Mouse (Mus musculus) left cerebral cortex, adult 8-10 months (tissue): ENCODE results near the gene Atf2. TPM values are rescaled to one million over a fixed set of nuclear protein-coding genes. Genes with fewer than 3 reads are reported as not detected.
"Not testable (repeated sequence)": the region's sequence is repeated elsewhere in the genome, so short reads cannot be mapped to it uniquely, and the experiment has no call there.

Experiments
- DNase-seq, 2 experiments: peaks; one replicate each; pipeline ENCODE4 v3.0.0; 2022; ENCODE audit warnings: low spot score in 2 of 2
- total RNA-seq, 4 experiments: library from RNA; stranded (reverse); gene quantifications; 2 replicates each; pipeline ENCODE4 v1.2.4; 2022

The Atf2 gene
- total RNA-seq, 4 experiments from 2014 or later = 148 to 185 (median 165) TPM

DNA sequence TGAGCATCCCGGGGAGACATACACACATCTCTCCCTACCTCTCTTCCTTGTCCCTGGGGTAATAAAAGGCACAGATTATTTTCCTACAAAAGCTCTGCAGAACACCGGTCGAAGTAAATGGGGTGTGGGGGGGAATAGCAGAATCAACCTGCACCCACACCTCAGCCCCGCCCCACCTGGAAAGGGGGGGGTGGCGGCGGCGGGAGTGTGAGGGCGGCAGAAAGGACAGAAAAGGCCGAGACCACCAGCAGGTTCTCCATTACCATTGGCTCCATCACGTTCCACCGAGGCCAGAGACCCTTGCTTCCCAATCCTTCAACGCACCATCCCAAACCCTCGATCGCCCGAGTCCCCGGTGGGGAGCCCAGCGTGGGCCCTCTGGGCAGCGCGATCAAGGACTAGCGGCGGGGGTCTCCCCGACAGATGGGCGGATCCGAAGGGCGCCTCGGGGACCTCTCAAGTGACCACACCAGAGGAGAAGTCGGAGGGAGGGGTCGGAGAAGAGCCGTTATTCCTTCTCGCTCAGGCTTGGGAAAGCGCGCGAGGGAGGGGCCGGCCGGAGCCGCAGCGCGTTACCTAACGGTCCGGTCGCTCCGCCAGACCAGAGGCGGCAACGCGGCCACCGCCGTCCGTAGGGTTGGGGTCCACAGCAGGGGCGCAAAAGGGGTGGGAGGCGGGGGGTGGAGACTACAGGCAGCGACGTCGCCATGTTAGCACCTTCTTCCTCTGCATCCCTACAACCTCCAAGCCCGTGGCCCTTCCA lies 557 bp downstream of the Atf2 start:
- peak; percentile 26 to 38 for DNase-seq

DNA sequence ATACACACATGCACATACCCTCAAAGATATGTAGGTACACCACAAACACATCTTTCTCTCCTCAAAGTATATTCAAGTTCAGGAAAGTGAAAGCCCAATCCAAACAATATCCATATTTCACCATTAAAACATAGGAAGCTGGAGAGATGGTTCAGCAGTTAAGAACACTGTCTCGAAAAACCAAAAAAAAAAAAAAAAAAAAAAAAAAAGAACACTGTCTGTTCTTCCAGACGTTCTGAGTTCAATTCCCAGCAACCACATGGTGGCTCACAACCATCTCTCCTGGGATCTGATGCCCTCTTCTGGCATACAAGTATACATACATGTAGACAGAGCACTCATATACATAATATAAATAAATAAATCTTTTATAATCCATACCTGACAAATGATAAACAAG lies 6.4 kb downstream of the Atf2 start:
- no peak for DNase-seq

DNA sequence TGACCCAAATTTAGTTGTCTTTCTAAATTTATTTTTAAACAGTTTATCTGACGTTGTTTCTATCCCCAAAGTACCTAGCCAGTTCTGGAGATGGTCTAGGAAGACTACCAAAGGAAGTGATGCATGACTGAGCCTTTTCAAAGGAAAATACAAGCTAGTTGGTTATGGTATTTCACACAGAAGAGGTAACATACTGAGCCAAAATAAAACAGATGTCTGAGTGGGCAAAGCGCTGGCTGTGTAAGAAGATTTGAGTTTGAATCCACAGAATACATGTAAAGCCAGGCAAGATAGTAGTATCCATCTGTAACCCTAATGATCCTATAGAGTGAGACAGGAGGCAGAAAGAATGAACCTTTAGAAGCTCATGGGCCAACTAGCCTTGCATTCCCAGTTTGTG lies 14.5 kb downstream of the Atf2 start:
- DNase-seq = no peak

DNA sequence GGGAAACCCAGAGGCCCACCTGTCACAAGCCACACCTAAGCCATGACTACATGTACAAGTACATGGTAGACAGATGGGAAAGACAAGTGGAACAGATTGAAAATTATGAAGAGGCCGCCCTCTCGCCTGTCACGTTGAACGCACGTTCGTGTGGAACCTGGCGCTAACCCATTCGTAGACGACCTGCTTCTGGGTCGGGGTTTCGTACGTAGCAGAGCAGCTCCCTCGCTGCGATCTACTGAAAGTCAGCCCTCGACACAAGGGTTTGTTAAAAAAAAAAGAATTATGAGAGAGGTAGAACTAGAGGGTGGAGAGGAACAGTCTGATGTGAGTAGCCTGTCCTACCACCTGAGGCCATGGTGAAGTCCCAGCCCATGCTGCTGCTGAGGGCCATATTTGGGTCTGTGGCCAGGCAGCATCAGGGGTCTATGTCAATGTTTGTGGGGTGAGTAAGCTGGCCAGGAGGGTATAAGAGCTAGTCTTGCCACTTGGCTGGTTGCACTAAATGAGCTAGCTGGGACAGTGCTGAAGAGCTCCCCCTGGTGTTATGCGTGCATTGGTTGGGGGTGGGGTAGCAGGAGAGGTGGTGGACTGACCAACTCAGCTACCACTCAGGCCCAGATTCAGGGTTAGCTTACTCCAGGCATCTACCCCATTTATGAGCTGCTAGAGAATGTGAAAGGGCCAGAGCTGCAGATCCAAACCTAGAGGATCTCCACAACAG lies 24.5 kb downstream of the Atf2 start:
- peak in 1 of 2 experiments; percentile 82 for DNase-seq

DNA sequence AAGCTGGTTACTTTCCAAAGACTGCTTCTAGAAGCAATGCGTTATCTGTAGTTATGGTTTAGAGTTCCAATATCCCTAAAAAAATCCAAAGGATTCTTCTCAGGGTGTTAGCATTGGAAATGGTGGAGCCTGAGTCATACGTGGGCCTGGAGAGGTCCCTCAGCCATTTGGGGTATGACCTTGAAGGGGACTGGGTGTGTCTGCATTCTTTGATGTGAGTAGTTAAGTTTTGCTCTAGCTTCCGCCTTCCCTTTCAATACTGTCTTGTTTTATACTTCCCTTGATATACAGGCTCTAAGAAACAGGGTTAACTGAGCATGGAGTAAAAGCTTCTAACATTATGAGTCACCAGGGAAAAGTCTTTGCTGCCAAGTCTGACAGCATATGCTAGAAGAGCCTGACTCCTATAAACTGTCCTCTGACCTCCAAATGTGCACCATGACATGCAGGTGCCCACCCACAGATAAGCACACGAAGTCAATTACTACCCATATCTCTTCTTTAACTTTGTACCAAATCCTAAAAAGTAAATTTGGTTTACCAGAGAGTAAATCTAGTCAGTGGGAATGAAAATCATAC lies 32.3 kb downstream of the Atf2 start:
- no peak for DNase-seq

DNA sequence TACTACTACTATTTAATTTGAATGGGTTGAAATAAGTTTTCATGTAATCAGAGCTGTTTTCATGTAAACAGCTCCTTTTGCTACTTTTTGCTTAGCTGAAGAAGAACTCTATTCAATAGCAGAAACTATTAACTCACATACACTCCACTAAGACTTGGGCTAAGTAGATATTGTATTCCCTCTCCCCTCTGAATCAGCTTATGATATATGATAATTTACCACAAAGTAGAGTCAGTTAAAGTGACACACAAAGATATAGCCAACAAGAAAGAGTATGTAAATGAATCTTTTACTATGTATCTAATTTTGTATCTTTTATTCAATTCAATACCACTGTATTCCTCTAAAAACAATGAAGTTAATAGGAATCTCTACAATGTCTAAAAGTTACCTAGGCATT lies 35.1 kb downstream of the Atf2 start:
- no peak for DNase-seq

DNA sequence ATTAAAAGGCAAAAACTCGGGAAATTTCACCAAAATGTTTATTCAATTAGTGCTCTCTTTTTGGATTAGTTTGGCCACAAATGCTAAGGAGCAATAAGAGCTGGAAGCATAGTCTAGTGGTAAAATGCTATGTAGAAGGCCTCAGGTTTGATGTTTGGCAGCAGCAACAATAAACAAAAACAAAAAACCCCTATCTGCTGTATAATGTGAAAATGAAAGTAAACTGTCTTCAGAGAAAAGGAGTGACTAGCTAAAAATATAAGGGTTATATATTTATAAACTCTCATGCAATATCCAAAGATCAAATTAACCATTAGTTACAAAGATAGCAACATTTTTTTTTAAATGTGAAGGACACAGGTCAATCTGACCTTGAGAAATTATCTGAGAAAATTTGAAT lies 36.2 kb downstream of the Atf2 start:
- no peak for DNase-seq

DNA sequence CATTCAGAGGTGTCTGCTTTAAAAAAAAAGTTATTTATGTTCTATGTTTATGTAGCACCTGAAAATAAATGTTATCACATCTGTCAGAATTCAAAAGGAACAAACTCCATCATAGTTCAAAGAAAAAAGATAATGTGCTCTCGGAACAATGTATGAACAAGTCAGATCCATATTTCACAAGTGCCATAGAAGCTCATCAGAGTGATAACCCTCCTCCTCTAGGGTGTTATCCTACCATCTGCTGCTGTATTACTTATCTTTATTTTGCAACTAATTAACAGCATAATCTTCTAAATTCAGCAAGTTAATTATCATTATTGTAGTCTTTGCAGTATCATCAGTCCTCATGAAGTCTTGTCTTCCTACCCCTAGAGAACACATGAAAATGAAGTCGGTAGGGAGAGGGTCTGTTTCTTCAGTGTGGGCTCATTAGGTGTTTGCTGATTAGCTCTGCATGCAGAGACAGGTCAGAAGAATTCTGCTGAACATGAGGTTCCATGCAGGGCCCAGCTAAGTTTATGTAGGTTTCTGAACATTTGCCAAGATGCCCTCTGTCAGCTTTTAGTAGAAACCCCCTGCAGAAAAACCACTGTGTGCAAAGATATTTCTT lies 57.9 kb downstream of the Atf2 start:
- DNase-seq = no peak

DNA sequence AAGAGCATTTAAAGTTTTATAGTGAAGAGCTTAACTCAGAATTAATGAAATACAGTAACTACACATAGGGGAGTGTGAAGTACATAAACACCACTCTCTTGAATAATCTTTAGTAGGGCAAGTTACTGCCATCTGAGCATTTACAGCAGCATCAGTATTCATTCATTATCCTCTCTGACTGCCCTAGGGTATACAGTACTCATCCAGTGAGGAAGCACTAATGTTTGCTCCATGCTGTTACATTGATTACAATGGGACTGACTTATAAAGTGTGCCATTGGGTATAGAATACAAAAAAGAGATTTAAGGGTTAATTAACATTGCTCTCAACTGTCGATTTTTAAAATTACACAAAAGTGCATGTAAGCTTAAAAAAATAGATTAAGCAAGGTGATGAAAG lies 59.2 kb downstream of the Atf2 start:
- no peak for DNase-seq

DNA sequence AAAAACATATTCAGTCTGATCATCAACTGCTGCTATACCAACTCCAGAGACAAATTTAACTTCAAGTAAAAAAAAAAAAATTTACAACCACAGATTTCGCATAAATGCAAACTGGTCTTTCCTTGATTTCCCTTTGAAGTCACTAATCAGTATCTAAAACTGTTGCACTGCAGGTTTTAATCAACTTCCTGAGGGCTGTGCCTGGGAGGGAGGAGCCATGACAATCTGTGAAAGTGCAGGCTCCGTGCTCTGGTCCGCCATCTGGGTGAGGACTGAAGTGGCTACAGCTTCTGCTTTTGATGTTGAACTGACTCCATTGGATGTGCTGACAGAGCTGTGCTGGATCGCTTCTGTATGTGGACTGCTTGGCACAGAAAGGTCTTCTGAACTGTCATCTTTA lies 73.7 kb downstream of the Atf2 start:
- no peak for DNase-seq

DNA sequence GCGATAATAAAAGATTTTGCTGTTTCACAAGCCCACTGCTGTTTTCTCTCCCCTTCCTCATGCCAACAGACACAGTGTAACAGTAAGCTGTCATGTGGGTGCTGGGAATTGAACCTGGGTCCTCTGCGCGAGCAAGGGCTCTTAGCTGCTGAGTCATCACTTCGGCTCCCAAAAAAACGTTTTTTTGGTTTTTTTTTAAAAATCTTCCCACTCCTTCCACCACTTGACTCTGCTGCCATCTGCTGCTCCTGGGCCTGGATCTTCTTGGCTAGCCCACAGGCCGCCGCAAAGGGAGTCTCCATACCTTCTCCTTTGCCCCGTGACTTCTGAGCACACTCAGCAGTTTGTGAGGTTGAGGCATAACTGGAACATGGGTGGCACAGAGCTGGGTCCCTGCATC lies 84.8 kb downstream of the Atf2 start:
- no peak for DNase-seq

DNA sequence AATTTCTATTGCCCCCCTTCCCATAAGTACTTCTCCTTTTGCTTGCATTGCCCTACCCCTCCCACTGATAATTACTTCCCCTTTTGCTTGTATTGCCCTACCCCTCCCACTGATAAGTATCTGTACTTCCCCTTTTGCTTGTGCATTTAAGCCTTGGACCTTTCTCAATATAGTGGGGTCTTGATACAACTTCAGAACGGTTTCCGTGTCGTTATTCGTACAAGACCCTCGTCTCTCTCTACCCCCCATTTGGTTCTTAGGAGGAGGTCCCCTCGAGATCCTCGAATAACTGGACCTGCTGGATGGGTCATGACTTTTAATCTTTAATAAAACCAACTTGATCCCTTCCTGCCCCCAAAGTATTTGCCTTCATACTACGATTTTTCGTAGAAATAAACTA lies 92.3 kb downstream of the Atf2 start:
- DNase-seq = not testable (repeated sequence)

DNA sequence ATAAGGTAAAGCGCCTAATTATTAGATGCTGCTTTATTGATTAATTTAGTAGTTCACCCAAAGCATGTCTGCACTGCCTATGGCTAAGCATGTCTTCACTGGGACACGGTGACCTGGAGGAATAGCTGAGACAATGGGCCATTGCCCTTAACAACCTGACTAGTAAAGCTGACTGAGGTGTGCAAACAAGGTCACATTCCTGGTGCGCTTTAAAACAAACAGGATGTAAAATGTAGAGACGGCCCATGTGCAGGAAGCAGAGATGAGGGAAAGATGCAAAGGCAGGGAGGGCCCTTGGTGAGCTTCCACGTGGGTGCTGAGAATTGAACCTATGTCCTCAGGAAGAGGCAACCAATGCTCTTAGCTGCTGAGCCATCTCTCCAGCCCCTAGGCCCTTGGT lies 93.7 kb downstream of the Atf2 start:
- no peak for DNase-seq

DNA sequence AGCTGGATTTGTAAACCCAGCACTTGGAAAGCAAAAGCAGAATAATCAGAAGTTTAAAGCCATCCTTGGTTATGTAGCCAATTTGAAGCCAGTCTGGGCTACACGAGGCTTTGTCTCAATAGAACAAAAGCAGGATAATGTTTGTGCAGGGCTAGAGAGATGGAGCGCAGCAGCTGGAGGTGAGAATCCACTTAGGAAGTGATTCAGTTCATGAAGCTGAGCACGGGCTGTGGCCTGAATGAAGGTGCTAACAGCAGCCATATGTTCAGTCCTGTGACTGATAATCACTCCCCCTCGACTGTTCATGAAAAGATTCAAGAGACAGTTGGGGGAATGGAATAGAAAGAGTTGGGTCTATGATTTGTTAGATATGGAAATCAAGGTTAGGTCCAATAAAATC lies 94.3 kb downstream of the Atf2 start:
- no peak for DNase-seq

DNA sequence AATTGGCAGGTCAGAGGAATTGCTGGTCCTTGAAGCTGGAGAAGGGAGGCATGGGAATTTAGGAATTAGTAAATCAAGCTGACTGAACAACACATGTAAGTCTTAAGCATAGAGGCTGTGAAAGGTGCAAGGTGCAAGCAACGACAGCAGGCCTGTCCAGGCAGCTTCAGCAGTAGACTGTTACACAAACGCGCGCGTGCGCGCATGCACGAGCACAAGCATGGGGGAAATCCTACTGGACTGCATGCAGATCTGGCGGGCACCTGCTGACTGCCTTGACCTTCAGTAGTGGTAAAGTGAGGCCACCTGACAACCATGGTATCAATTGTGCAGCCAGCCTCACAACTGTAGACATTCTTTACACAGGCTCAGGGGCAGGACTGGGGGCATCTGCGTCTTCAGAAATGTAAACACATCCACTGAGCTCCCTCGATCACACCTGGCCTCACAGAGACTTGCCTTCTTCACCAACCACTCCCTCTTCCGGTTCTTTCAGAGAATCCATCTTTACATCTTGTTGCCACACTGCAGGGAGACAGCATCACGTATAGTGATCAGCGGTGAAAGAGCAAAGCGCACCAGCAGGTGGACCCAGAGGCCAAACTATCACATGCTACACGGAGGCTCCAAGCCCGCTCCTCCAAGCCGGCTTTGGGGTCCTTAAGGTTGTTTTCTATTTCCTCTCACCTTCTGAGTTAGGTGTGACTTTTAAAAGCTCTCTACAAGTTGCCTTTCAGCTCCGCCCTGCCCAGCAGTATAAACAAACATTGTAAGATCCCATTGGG lies 100.4 kb downstream of the Atf2 start:
- DNase-seq = no peak

DNA sequence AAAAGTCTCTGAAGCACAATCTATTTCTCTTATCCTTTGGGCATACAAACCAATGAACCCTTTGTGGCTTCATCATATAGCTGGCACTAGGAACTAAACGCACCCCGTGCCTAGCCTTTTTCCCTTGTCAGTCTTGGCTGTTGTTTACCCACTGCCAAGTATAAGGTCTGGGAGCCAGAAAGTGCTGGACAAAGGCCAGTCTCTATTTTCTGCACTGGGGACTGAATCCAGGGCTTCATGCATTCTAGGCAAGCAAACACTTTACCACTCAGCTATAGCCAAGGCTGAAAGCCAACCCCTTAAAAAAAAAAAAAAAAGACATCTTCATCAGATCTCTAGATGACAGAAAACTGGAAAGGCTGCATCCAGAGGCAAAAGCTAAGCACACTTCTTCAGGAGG lies 102.1 kb downstream of the Atf2 start:
- no peak for DNase-seq

DNA sequence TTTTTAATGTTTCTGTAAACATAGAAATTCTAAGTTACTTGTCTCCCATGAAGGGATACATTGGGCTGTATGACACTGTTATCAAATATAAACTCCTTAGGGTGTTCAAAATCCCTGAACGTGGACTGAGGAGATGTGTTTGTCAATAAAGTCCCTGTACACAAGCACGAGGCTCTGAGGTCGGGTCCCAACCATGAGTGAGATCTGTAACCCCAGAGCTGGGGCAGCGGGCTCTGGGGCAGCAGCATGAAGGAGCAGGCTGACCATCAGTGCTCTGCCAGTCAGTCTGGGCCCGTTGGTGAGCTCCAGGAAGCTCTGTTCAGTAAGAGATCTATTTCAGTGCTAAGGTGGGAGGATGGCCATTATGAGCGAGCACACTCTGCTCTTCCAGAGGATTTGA lies 104.0 kb downstream of the Atf2 start:
- DNase-seq = no peak

DNA sequence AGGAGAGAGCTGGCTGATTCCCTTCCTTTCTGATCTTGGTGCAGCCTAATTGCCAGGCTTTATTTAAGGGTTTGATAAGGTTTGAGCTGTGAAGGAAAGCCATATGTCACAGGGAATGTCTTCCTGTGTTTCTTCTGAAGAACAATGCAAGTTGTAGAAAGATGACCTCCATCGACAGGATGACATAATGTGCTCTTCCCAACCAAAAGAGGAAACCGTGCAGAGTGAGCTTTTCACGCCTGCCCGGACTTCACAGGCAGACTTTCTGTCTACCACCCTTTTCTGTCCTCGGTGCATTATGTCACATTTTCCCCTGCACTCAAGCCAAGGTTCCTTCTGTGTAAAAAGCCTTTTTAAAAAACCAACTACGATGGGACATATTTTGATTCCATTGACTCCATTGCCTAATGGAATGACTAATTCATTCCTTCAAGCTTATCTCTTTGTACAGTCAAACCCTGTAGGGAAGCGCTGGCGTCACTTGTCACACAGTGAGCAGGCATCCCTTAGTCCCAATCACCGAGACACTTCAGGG lies 110.0 kb downstream of the Atf2 start:
- DNase-seq = no peak

DNA sequence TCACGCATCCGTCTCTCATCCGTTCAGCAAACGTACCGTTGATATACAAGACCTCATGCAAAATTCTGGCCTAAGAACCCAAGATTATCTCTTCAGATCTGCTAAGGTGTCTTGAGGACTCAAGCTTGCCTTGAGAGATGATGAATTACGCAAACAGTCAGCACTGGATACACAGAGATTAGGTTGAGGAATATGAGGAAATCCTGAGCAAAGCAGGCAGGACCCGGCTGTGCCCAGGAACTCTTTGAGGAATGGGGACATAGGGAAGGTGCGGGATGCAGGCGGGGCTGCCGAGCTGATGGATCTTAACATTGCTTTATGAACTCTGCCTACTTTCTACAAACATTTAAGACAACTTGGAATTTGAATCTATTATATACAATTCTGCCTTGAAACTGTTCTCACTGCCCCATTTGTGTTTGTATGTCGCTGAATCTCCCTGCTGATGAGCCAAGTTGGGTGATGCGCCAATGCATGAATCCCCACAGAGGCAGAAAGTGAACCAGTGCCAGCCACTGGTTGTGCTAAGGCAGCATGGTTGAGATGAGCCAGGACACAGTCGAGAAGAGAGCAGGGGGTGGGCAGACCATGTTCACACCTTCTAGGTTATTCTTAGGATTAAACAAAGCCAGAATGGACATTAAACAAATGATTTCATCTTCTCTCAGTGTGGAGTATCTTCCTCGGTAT lies 112.0 kb downstream of the Atf2 start:
- DNase-seq = no peak

DNA sequence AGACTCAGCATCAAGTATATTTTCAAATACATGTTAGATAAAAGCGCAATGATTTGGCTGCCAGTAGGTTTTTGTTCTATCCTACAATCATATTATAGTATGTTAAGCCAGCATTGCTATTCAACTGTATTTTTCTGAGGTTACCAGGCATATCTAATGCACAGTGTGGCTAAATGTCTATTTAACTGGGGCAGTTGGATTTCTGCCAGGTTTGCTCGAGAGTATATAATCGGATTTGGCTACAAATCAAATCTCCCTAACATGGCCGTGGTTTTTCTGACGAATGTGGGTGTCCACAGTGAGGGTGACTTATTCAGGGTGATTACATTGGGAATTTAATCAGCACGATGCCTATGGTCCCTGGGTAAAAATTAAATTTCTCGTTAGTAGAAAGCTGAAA lies 112.6 kb downstream of the Atf2 start:
- no peak for DNase-seq
